Comparison of ENCODE assay signal across 14 mouse cellular contexts in genomic region chr10:8415036-8415435, GRCm38 (mm10).
"Had no signal": no experiment of that assay in that cellular context is flagged by ENCODE, and none has a peak within 500 bp of the region (broad histone marks: within the 10 kb centered on the region; RNA-seq: fewer than 3 reads in every experiment).

No protein-coding gene starts in this region.

- H3K36me3 ChIP-seq: intestine, embryonic 15.5 days; limb, embryonic 10.5 days; liver, embryonic 15.5 days; midbrain, embryonic 12.5 days; neural tube, embryonic 13.5 days had no signal

- H3K4me3 ChIP-seq: intestine, embryonic 15.5 days; limb, embryonic 10.5 days; liver, embryonic 15.5 days; midbrain, embryonic 12.5 days; neural tube, embryonic 13.5 days had no signal

- H3K9me3 ChIP-seq: intestine, embryonic 15.5 days; limb, embryonic 10.5 days; liver, embryonic 15.5 days; midbrain, embryonic 12.5 days; neural tube, embryonic 13.5 days had no signal

- H3K4me2 ChIP-seq: intestine, embryonic 15.5 days; liver, embryonic 11.5 days; liver, embryonic 15.5 days; lung, embryonic 14.5 days; midbrain, embryonic 12.5 days; neural tube, embryonic 13.5 days had no signal

- DNase-seq: kidney, adult 9 months; kidney, postnatal 36 days; lung, embryonic 14.5 days; lung, postnatal 10 days; lung, postnatal 4 days; right cerebral cortex, postnatal 14 days; thymus, postnatal 36 days had no signal

- H3K27ac ChIP-seq: intestine, embryonic 15.5 days; kidney, postnatal 0 days; limb, embryonic 10.5 days; liver, embryonic 15.5 days; midbrain, embryonic 12.5 days; neural tube, embryonic 13.5 days had no signal

- H3K4me1 ChIP-seq: intestine, embryonic 15.5 days; limb, embryonic 10.5 days; liver, embryonic 15.5 days; midbrain, embryonic 12.5 days had no signal

- ATAC-seq: intestine, embryonic 15.5 days had no signal

- H3K27me3 ChIP-seq: intestine, embryonic 15.5 days; liver, embryonic 15.5 days; midbrain, embryonic 12.5 days; neural tube, embryonic 13.5 days had no signal

- H3K9ac ChIP-seq: intestine, embryonic 15.5 days; liver, embryonic 15.5 days; lung, embryonic 14.5 days; midbrain, embryonic 12.5 days; neural tube, embryonic 13.5 days had no signal
